Mouse (Mus musculus) left cerebral cortex, postnatal 25 days (tissue): Measurements from ENCODE around the gene Nbea. TPM values are rescaled to one million over a fixed set of nuclear protein-coding genes. Genes with fewer than 3 reads are reported as not detected.

Experiments
- DNase-seq, 2 experiments: peaks; one replicate each; pipeline ENCODE4 v3.0.0; 2022; ENCODE audit warnings: low spot score in 2 of 2, mixed read lengths in 1 of 2
- intact Hi-C: fragments of 180-260 bp; cut with DNase I; formaldehyde crosslinking; loops from one replicate; pipeline ENCODE4 v1.15.1; 2025
- total RNA-seq, 2 experiments: library from RNA; stranded (reverse); gene quantifications; 2 replicates each; pipeline ENCODE4 v1.2.3; 2021

Gene Nbea
- total RNA-seq, 2 experiments from 2014 or later: 180 to 185 TPM

GRCm38 (mm10) chr3:55788621-55789201, 394.8 kb downstream of the Nbea start:
- intact Hi-C loops: loop anchor here (5.0 kb wide), 1 partner anchor 251 kb away; no protein-coding TSS in a partner anchor
- no peak for DNase-seq

- intact Hi-C loops: loop anchor here (5.0 kb wide), 1 partner anchor 251 kb away; no protein-coding TSS in a partner anchor
- no peak for DNase-seq
Observed at GRCm38 (mm10) chr3:55788214-55788586, 395.3 kb downstream of the Nbea start.

- no peak for DNase-seq
- intact Hi-C loops: loop anchor here (5.0 kb wide), 1 partner anchor 250 kb away; no protein-coding TSS in a partner anchor
Observed at GRCm38 (mm10) chr3:55787487-55788213, 395.9 kb downstream of the Nbea start.

GRCm38 (mm10) chr3:55786835-55787486, 396.5 kb downstream of the Nbea start:
- intact Hi-C loops: loop anchor here (5.0 kb wide), 1 partner anchor 250 kb away; no protein-coding TSS in a partner anchor
- DNase-seq: peak in 1 of 2 experiments; percentile 73

GRCm38 (mm10) chr3:55785981-55786725, 397.3 kb downstream of the Nbea start:
- DNase-seq: no peak
- intact Hi-C loops: loop anchor here (5.0 kb wide), 1 partner anchor 249 kb away; no protein-coding TSS in a partner anchor

GRCm38 (mm10) chr3:55785266-55785980, 398.1 kb downstream of the Nbea start:
- DNase-seq: no peak
- intact Hi-C loops: loop anchor here (5.0 kb wide), 1 partner anchor 248 kb away; no protein-coding TSS in a partner anchor

- DNase-seq: no peak
- intact Hi-C loops: no loop called here
Observed at GRCm38 (mm10) chr3:55784101-55784500, 399.4 kb downstream of the Nbea start.

- no peak for DNase-seq
- intact Hi-C loops: no loop called here
Observed at GRCm38 (mm10) chr3:55783171-55784081, 400.1 kb downstream of the Nbea start.

- no peak for DNase-seq
- intact Hi-C loops: no loop called here
Observed at GRCm38 (mm10) chr3:55782771-55783170, 400.7 kb downstream of the Nbea start.

- intact Hi-C loops: no loop called here
- DNase-seq: no peak
Observed at GRCm38 (mm10) chr3:55782056-55782687, 401.3 kb downstream of the Nbea start, which contains the start of gene Mab21l1. Gene Mab21l1, plus strand, starts transcription at chr3:55782510.

GRCm38 (mm10) chr3:55781429-55782055, 402.0 kb downstream of the Nbea start:
- intact Hi-C loops: no loop called here
- DNase-seq: no peak

GRCm38 (mm10) chr3:55780120-55781070, 403.1 kb downstream of the Nbea start:
- intact Hi-C loops: no loop called here
- peak in 1 of 2 experiments; percentile 46 for DNase-seq

- intact Hi-C loops: no loop called here
- no peak for DNase-seq
Observed at GRCm38 (mm10) chr3:55778764-55779730, 404.5 kb downstream of the Nbea start.

- intact Hi-C loops: no loop called here
- DNase-seq: no peak
Observed at GRCm38 (mm10) chr3:55777501-55777900, 406.0 kb downstream of the Nbea start.

GRCm38 (mm10) chr3:55775753-55776152, 407.7 kb downstream of the Nbea start:
- no peak for DNase-seq
- intact Hi-C loops: no loop called here
